ENCODE assay signal across 8 mouse cellular contexts in the genomic region with DNA sequence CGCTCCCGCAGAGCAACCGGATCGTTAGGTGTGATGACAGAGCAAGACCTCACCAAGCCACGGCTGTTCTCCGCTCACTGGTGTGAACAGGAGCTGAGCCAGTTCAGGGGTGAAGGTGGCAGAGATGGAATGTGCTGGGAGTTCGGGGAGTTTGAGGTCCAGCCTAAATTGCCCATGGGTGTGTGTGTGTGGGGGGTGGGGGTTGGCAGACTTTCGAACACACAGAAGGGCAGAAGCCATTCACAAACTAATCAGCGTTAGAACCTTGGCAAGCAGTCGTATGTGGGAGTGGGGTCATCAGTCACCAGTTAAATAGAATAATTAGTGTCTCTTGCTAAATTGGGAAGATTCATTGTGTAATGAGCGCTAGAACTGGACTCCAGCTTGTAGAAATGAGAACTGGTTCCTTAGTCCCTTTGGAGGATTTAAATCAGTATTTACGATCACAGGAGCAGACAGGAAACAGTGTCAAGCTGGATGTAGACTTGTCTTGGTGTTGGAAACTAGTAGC. TPM values are rescaled to one million over a fixed set of nuclear protein-coding genes. Genes with fewer than 3 reads are reported as not detected.
DNase-seq lines count a peak whose midpoint lies in the region; ATAC-seq lines count a peak whose summit lies in the region.
"Had no signal": no experiment of that assay in that cellular context is flagged by ENCODE, and none has a peak within 500 bp of the region (broad histone marks: within the 10 kb centered on the region; RNA-seq: fewer than 3 reads in every experiment).

No protein-coding gene starts in this region.

- no peaks in the 10 kb centered on the region for H3K27me3 ChIP-seq in limb, embryonic 13.5 days
- no peaks in the 10 kb centered on the region for H3K27me3 ChIP-seq in limb, embryonic 10.5 days (ENCODE audit: low read depth, poor library complexity, severe bottlenecking)
- H3K27me3 ChIP-seq in kidney, embryonic 16.5 days (ENCODE audit: insufficient read depth, low read length), result no peaks in the 10 kb centered on the region
- H3K27me3 ChIP-seq in neural tube, embryonic 13.5 days, result no peaks in the 10 kb centered on the region

- peak overlapping the region; percentile 44; the same call in 1 of the 2 replicates for H3K27ac ChIP-seq in limb, embryonic 13.5 days
- no peak overlapping the region for H3K27ac ChIP-seq in limb, embryonic 10.5 days
- peak overlapping the region; percentile 51; the same call in 1 of the 2 replicates for H3K27ac ChIP-seq in kidney, embryonic 16.5 days (ENCODE audit: low read length)
- H3K27ac ChIP-seq in neural tube, embryonic 13.5 days (replicated peaks), result no peak overlapping the region

- no peak overlapping the region for H3K4me3 ChIP-seq in limb, embryonic 13.5 days
- no peak overlapping the region for H3K4me3 ChIP-seq in limb, embryonic 10.5 days
- H3K4me3 ChIP-seq in kidney, embryonic 16.5 days (ENCODE audit: low read length), result no peak overlapping the region
- H3K4me3 ChIP-seq in neural tube, embryonic 13.5 days, result no peak overlapping the region

- no peaks in the 10 kb centered on the region for H3K9me3 ChIP-seq in limb, embryonic 13.5 days
- no peaks in the 10 kb centered on the region for H3K9me3 ChIP-seq in limb, embryonic 10.5 days (replicated peaks)
- no peaks in the 10 kb centered on the region for H3K9me3 ChIP-seq in kidney, embryonic 16.5 days (ENCODE audit: low read length)
- H3K9me3 ChIP-seq in neural tube, embryonic 13.5 days, result no peaks in the 10 kb centered on the region

- H3K9ac ChIP-seq in limb, embryonic 13.5 days, result no peak overlapping the region
- H3K9ac ChIP-seq in kidney, embryonic 16.5 days (replicated peaks; ENCODE audit: low read length), result no peak overlapping the region
- H3K9ac ChIP-seq in neural tube, embryonic 13.5 days, result no peak overlapping the region

- ATAC-seq in limb, embryonic 13.5 days (ENCODE audit: low FRiP score, low read depth), result no peak
- peak; percentile 37; the same call in 1 of the 2 replicates for ATAC-seq in kidney, embryonic 16.5 days (ENCODE audit: low FRiP score, low TSS enrichment)
- ATAC-seq in neural tube, embryonic 13.5 days (ENCODE audit: low read depth), result peak; percentile 68

- DNase-seq in limb, embryonic 10.5 days (ENCODE audit: low spot score), result no peak
- DNase-seq in gonadal fat pad, adult 2 months (ENCODE audit: low read depth), result peak; percentile 47
- DNase-seq in spleen, postnatal 4 days (ENCODE audit: low spot score in 2 of 2), result no peak
- no peak for DNase-seq in layer of hippocampus, postnatal 14 days (ENCODE audit: low spot score in 2 of 2)

- WGBS in limb, embryonic 13.5 days, result 60% methylated on average over 12 of the region's 12 CpGs
- 79% methylated on average over 12 of the region's 12 CpGs for WGBS in limb, embryonic 10.5 days
- WGBS in kidney, embryonic 16.5 days, result 17% methylated on average over 12 of the region's 12 CpGs
- WGBS in neural tube, embryonic 13.5 days, result 56% methylated on average over 12 of the region's 12 CpGs

- peaks cover 37% of the 10 kb centered on the region for H3K4me1 ChIP-seq in limb, embryonic 13.5 days
- H3K4me1 ChIP-seq in limb, embryonic 10.5 days, result peaks cover 33% of the 10 kb centered on the region
- H3K4me1 ChIP-seq in kidney, embryonic 16.5 days (ENCODE audit: insufficient read depth, low read length), result peaks cover 31% of the 10 kb centered on the region
- peaks cover 42% of the 10 kb centered on the region for H3K4me1 ChIP-seq in neural tube, embryonic 13.5 days (replicated peaks)

- H3K4me2 ChIP-seq in limb, embryonic 13.5 days (replicated peaks), result no peak overlapping the region
- peak overlapping the region; percentile 17; the same call in 1 of the 2 replicates for H3K4me2 ChIP-seq in kidney, embryonic 16.5 days (replicated peaks; ENCODE audit: low read depth, low read length)
- H3K4me2 ChIP-seq in neural tube, embryonic 13.5 days, result no peak overlapping the region
- H3K4me2 ChIP-seq: heart, embryonic 11.5 days had no signal

- H3K36me3 ChIP-seq in limb, embryonic 13.5 days, result peaks cover 6% of the 10 kb centered on the region; the same call in 1 of the 2 replicates
- peaks cover 12% of the 10 kb centered on the region for H3K36me3 ChIP-seq in limb, embryonic 10.5 days
- H3K36me3 ChIP-seq in kidney, embryonic 16.5 days (ENCODE audit: insufficient read depth, low read length), result no peaks in the 10 kb centered on the region
- peaks cover 4% of the 10 kb centered on the region; the same call in 1 of the 2 replicates for H3K36me3 ChIP-seq in neural tube, embryonic 13.5 days

RNA-seq across cellular contexts. Expression of a gene that starts 50.9 kb away (rescaled TPM):
- 38.8 and 40.1 TPM in 2 replicates for polyA plus RNA-seq in limb, embryonic 13.5 days (2015; fragmentation: Nextera tagmentation; extraction: Ambion mirVana)
- 37.4 and 38.2 TPM in 2 replicates for polyA plus RNA-seq in limb, embryonic 10.5 days (2016; fragmentation: Nextera tagmentation; extraction: Ambion mirVana)
- polyA plus RNA-seq in gonadal fat pad, adult 2 months (2012; rRNA removed), result 6.4 and 9.4 TPM in 2 replicates
- polyA plus RNA-seq in kidney, embryonic 16.5 days (2015; fragmentation: Nextera tagmentation; extraction: Ambion mirVana), result 38.3 and 39.8 TPM in 2 replicates
- polyA plus RNA-seq in neural tube, embryonic 13.5 days (2015; fragmentation: Nextera tagmentation; extraction: Ambion mirVana), result 41.8 and 49.4 TPM in 2 replicates
- 10 to 100 TPM; 70.3 to 73.9 TPM for total RNA-seq in layer of hippocampus, postnatal 14 days (2021)

Comparison
In these comparisons a context has a peak if more than half of its experiments do, and no peak if none do; other contexts are left out.
1. H3K27ac ChIP-seq: peak in limb, embryonic 13.5 days (single experiment) and kidney, embryonic 16.5 days (single experiment); none in limb, embryonic 10.5 days (single experiment) and neural tube, embryonic 13.5 days (single experiment).